Mouse (Mus musculus) MEL (cell line): ENCODE data around the gene St6galnac1. TPM values are rescaled to one million over a fixed set of nuclear protein-coding genes. Genes with fewer than 3 reads are reported as not detected.

ENCODE experiments used
- DNase-seq: peaks from one replicate; pipeline ENCODE4 v3.0.0; 2011; ENCODE audit warnings: low read depth, low spot score
- H3K27ac ChIP-seq: 2 replicates; pipeline ENCODE4 v1.5.1; 2012; ENCODE audit warnings: low read depth, mild to moderate bottlenecking, control low read depth, low read length, moderate library complexity; ENCODE audit not compliant: control insufficient read depth
- H3K27me3 ChIP-seq, 2 experiments: fragments of 150-350 bp in 1 of 2; sonication (generic) in 1 of 2; 2 replicates each; pipeline ENCODE4 v1.6.1; 2012; ENCODE audit warnings: low read length in 2 of 2, mild to moderate bottlenecking in 2 of 2, improper control_type of control experiment in 1 of 2, moderate library complexity in 1 of 2; ENCODE audit not compliant: insufficient read depth in 2 of 2, control insufficient read depth in 1 of 2
- H3K36me3 ChIP-seq, 2 experiments: 2 replicates each; pipeline ENCODE4 v1.6.1; 2012 to 2014; ENCODE audit warnings: low read length in 2 of 2, improper control_type of control experiment in 1 of 2, inconsistent platforms in 1 of 2, mild to moderate bottlenecking in 1 of 2; ENCODE audit not compliant: insufficient read depth in 2 of 2, control insufficient read depth in 1 of 2
- H3K4me1 ChIP-seq, 2 experiments: fragments of 150-350 bp in 1 of 2; sonication (generic) in 1 of 2; 2 replicates each; pipeline ENCODE4 v1.6.1; 2012; ENCODE audit warnings: low read length in 2 of 2, improper control_type of control experiment in 1 of 2, mild to moderate bottlenecking in 1 of 2; ENCODE audit not compliant: insufficient read depth in 2 of 2, control insufficient read depth in 1 of 2
- H3K4me3 ChIP-seq, 2 experiments: fragments of 150-350 bp in 1 of 2; sonication (generic) in 1 of 2; 2 replicates each; pipeline ENCODE4 v1.5.1; 2012; ENCODE audit warnings: low read depth in 2 of 2, low read length in 2 of 2, mild to moderate bottlenecking in 2 of 2, moderate library complexity in 2 of 2, control low read depth in 1 of 2, improper control_type of control experiment in 1 of 2; ENCODE audit not compliant: control insufficient read depth in 1 of 2, insufficient read depth in 1 of 2
- H3K79me2 ChIP-seq: 2 replicates; pipeline ENCODE4 v1.6.1; 2012; ENCODE audit warnings: mild to moderate bottlenecking, low read length, moderate library complexity; ENCODE audit not compliant: control insufficient read depth, poor library complexity, insufficient read depth
- H3K9ac ChIP-seq: 2 replicates; pipeline ENCODE4 v1.6.1; 2012; ENCODE audit warnings: low read depth, mild to moderate bottlenecking, control low read depth, low read length, moderate library complexity; ENCODE audit not compliant: control insufficient read depth, poor library complexity, severe bottlenecking
- H3K9me3 ChIP-seq: fragments of 150-350 bp; sonication (generic); replicated peaks from 2 replicates; pipeline ENCODE4 v1.6.1; 2012; ENCODE audit warnings: mild to moderate bottlenecking, low read length, improper control_type of control experiment, moderate library complexity; ENCODE audit not compliant: insufficient read depth
- CHD1 ChIP-seq: IDR thresholded peaks from 2 replicates; pipeline ENCODE4 v1.6.1; 2012; ENCODE audit warnings: low read depth, mild to moderate bottlenecking, inconsistent platforms, low read length, improper control_type of control experiment
- CHD2 ChIP-seq: IDR thresholded peaks from 2 replicates; pipeline ENCODE4 v1.6.1; 2011; ENCODE audit warnings: low read length, improper control_type of control experiment
- E2F4 ChIP-seq: IDR thresholded peaks from 2 replicates; pipeline ENCODE4 v1.6.1; 2011; ENCODE audit warnings: low read depth, low read length, improper control_type of control experiment, borderline replicate concordance
- ELF1 ChIP-seq: IDR thresholded peaks from 2 replicates; pipeline ENCODE4 v1.6.1; 2014; ENCODE audit warnings: low read depth, mild to moderate bottlenecking, inconsistent platforms, low read length, improper control_type of control experiment, moderate library complexity
- EP300 ChIP-seq, 2 experiments: IDR thresholded peaks; 2 replicates each; pipeline ENCODE4 v1.6.1; 2011; ENCODE audit warnings: improper control_type of control experiment in 2 of 2, low read length in 2 of 2, low read depth in 1 of 2, mild to moderate bottlenecking in 1 of 2
- GABPA ChIP-seq: IDR thresholded peaks from 2 replicates; pipeline ENCODE4 v1.6.1; 2012; ENCODE audit warnings: low read depth, mild to moderate bottlenecking, inconsistent platforms, low read length, improper control_type of control experiment, moderate library complexity
- GATA1 ChIP-seq: IDR thresholded peaks from 2 replicates; pipeline ENCODE4 v1.6.1; 2011; ENCODE audit warnings: low read depth, low read length, improper control_type of control experiment
- JUND ChIP-seq: IDR thresholded peaks from 2 replicates; pipeline ENCODE4 v1.6.1; 2011; ENCODE audit warnings: low read depth, mild to moderate bottlenecking, improper control_type of control experiment, low read length
- MAX ChIP-seq: IDR thresholded peaks from 2 replicates; pipeline ENCODE4 v1.6.1; 2011; ENCODE audit warnings: low read length, improper control_type of control experiment
- MAZ ChIP-seq: IDR thresholded peaks from 2 replicates; pipeline ENCODE4 v1.6.1; 2012; ENCODE audit warnings: low read depth, mild to moderate bottlenecking, inconsistent platforms, low read length, improper control_type of control experiment
- MXI1 ChIP-seq: IDR thresholded peaks from 2 replicates; pipeline ENCODE4 v1.6.1; 2011; ENCODE audit warnings: mild to moderate bottlenecking, low read depth, low read length, improper control_type of control experiment
- MYB ChIP-seq: IDR thresholded peaks from 2 replicates; pipeline ENCODE4 v1.6.1; 2011; ENCODE audit warnings: mild to moderate bottlenecking, low read depth, low read length, improper control_type of control experiment
- POLR2AphosphoS5 ChIP-seq: IDR thresholded peaks from 2 replicates; pipeline ENCODE4 v1.6.1; 2012; ENCODE audit warnings: low read depth, borderline replicate concordance, mild to moderate bottlenecking, inconsistent platforms, low read length, moderate library complexity, mixed read lengths
- TAL1 ChIP-seq: IDR thresholded peaks from 2 replicates; pipeline ENCODE4 v1.6.1; 2012; ENCODE audit warnings: mild to moderate bottlenecking, inconsistent platforms, low read length, moderate library complexity, mixed read lengths
- USF2 ChIP-seq, 2 experiments: IDR thresholded peaks; 2 replicates each; pipeline ENCODE4 v1.6.1; 2011 to 2012; ENCODE audit warnings: improper control_type of control experiment in 2 of 2, low read length in 2 of 2, borderline replicate concordance in 1 of 2, inconsistent platforms in 1 of 2, low read depth in 1 of 2, mild to moderate bottlenecking in 1 of 2; ENCODE audit not compliant: insufficient read depth in 1 of 2
- ZC3H11A ChIP-seq: IDR thresholded peaks from 2 replicates; pipeline ENCODE4 v1.6.1; 2012; ENCODE audit warnings: low read depth, mild to moderate bottlenecking, inconsistent platforms, low read length, improper control_type of control experiment
- ZMIZ1 ChIP-seq: IDR thresholded peaks from 2 replicates; pipeline ENCODE4 v1.6.1; 2012; ENCODE audit warnings: low read depth, mild to moderate bottlenecking, inconsistent platforms, low read length, improper control_type of control experiment, moderate library complexity
- ZNF384 ChIP-seq: IDR thresholded peaks from 2 replicates; pipeline ENCODE4 v1.6.1; 2012; ENCODE audit warnings: low read depth, mild to moderate bottlenecking, inconsistent platforms, low read length, improper control_type of control experiment
- polyA plus RNA-seq, 2 experiments: library from polyadenylated mRNA; stranded (reverse) in 1 of 2; unstranded in 1 of 2; fragments of >175 nt in 1 of 2; fragments of >200 nt in 1 of 2; gene quantifications; 2 replicates each; pipeline versions ENCODE4 v1.2.1 to v1.2.4; 2012; ENCODE audit warnings: low replicate concordance in 2 of 2, low read depth in 1 of 2; ENCODE audit not compliant: insufficient read length in 2 of 2, insufficient read depth in 1 of 2, missing spikeins in 1 of 2
- total RNA-seq: library from RNA; depleted of rRNA; stranded (reverse); fragments of 300-350 nt; gene quantifications from 2 replicates; pipeline ENCODE4 v1.2.3, GENCODE M21; 2012

The St6galnac1 gene
- total and polyA plus RNA-seq, 3 experiments = not detected

GRCm38 (mm10) chr11:116802709-116803108, 27.4 kb upstream of the St6galnac1 start:
- Histone ChIP-seq H3K27me3 (no peaks in the 10 kb centered on the region), H3K9me3 (no peaks in the 10 kb centered on the region), H3K4me3 (no peak overlapping the region), H3K9ac (no peak overlapping the region), H3K27ac (no peak overlapping the region), H3K4me1 (no peaks in the 10 kb centered on the region), H3K36me3 (no peaks in the 10 kb centered on the region), H3K79me2 (no peaks in the 10 kb centered on the region)
- no peak for TF ChIP-seq ZMIZ1
- no peak for TF ChIP-seq POLR2AphosphoS5
- no peak for TF ChIP-seq CHD2
- no peak for TF ChIP-seq USF2 (IDR thresholded peaks at IDR 0.05; ENCODE audit: borderline replicate concordance in 1 of 2, insufficient read depth in 1 of 2, low read depth in 1 of 2, low read length in 2 of 2)
- DNase-seq = no peak

GRCm38 (mm10) chr11:116801106-116801505, 25.8 kb upstream of the St6galnac1 start:
- H3K79me2 ChIP-seq = no peaks in the 10 kb centered on the region
- peaks cover 0 to 8% of the 10 kb centered on the region in 2 experiments; a peak in 1 of 4 replicates for H3K27me3 ChIP-seq
- no peak for DNase-seq
- H3K27ac ChIP-seq = no peak overlapping the region
- no peaks in the 10 kb centered on the region for H3K36me3 ChIP-seq
- TF ChIP-seq ELF1 = no peak
- TF ChIP-seq CHD2 = no peak
- TF ChIP-seq E2F4 = no peak
- TF ChIP-seq MXI1 = no peak
- TF ChIP-seq GATA1 = no peak
- TF ChIP-seq CHD1 = no peak
- TF ChIP-seq POLR2AphosphoS5 = no peak
- no peak overlapping the region for H3K4me3 ChIP-seq
- no peaks in the 10 kb centered on the region for H3K9me3 ChIP-seq
- H3K9ac ChIP-seq = no peak overlapping the region
- H3K4me1 ChIP-seq = no peaks in the 10 kb centered on the region

GRCm38 (mm10) chr11:116799364-116799763, 24.1 kb upstream of the St6galnac1 start:
- no peak for TF ChIP-seq MYB
- TF ChIP-seq MAX = no peak
- TF ChIP-seq TAL1 = no peak
- TF ChIP-seq GATA1 = no peak
- no peak for TF ChIP-seq CHD2
- TF ChIP-seq GABPA = no peak
- no peak for TF ChIP-seq ZC3H11A
- no peak for TF ChIP-seq JUND
- no peak for TF ChIP-seq EP300 (IDR thresholded peaks at IDR 0.05; ENCODE audit: low read depth in 1 of 2, low read length in 2 of 2)
- TF ChIP-seq ZNF384 = no peak
- TF ChIP-seq MAZ = no peak
- Histone ChIP-seq H3K27me3 (peaks cover 3 to 8% of the 10 kb centered on the region in 2 experiments; a peak in 3 of 4 replicates), H3K9me3 (no peaks in the 10 kb centered on the region), H3K27ac (no peak overlapping the region), H3K4me3 (no peak overlapping the region), H3K36me3 (no peaks in the 10 kb centered on the region), H3K79me2 (no peaks in the 10 kb centered on the region), H3K9ac (no peak overlapping the region), H3K4me1 (no peaks in the 10 kb centered on the region)
- DNase-seq = no peak
